Mouse (Mus musculus) megakaryocyte, embryonic 14.5 days (primary cell): ENCODE measurements around the gene Prcc.

ENCODE experiments used
- FLI1 ChIP-seq: IDR thresholded peaks from 2 replicates; pipeline ENCODE4 v1.6.1; 2012; ENCODE audit warnings: low read length, inconsistent platforms, mixed read lengths
- GATA1 ChIP-seq: IDR thresholded peaks from 3 replicates; pipeline ENCODE4 v1.6.1; 2012; ENCODE audit warnings: mixed read lengths, low read length, inconsistent platforms, borderline replicate concordance

DNA sequence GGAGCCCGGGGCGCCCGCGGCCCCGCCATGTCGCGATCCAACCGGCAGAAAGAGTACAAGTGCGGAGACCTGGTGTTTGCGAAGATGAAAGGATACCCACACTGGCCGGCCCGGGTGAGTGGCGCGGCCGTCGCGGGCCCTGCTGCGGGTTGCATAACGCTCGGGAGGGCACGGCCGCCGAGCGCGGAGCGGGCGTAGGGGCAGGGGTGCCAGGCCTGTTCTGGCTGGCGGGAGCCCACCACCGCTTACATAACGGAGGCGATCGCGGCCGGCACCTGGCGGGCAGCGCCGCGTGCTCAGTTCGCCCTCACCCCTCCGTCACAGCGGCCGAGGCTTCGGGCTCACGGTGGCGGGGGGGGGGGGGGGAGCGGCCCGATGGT lies 21.2 kb upstream of the Prcc start:
- TF ChIP-seq GATA1 (no peak), FLI1 (no peak)
